Mouse (Mus musculus) midbrain, postnatal 0 days (tissue): ENCODE results near the gene Rpl23. TPM values are rescaled to one million over a fixed set of nuclear protein-coding genes. Genes with fewer than 3 reads are reported as not detected.
"Not testable (repeated sequence)": the region's sequence is repeated elsewhere in the genome, so short reads cannot be mapped to it uniquely, and the experiment has no call there.

ENCODE experiments used
- ATAC-seq: fragments of 200-750 bp; cut with Nextera tagmentation; 2 replicates; pipeline ENCODE4 v1.8.0; 2017; ENCODE audit warnings: moderate number of reproducible peaks, mild to moderate bottlenecking, moderate TSS enrichment, moderate library complexity; ENCODE audit not compliant: low FRiP score
- DNase-seq: peaks from one replicate; pipeline ENCODE4 v3.0.0-alpha.2; 2015; ENCODE audit warnings: low spot score
- H3K27ac ChIP-seq: fragments of 300-500 bp; sonication (generic); 2 replicates; pipeline ENCODE4 v1.5.1; 2014; ENCODE audit warnings: low read depth, mild to moderate bottlenecking, low read length, mixed read lengths
- H3K27me3 ChIP-seq: fragments of 300-500 bp; sonication (generic); 2 replicates; pipeline ENCODE4 v1.6.1; 2014; ENCODE audit warnings: low read length, control low read depth, mixed read lengths; ENCODE audit not compliant: insufficient read depth
- H3K36me3 ChIP-seq: fragments of 300-500 bp; sonication (generic); 2 replicates; pipeline ENCODE4 v1.6.1; 2014; ENCODE audit warnings: low read length, control low read depth, mixed read lengths; ENCODE audit not compliant: insufficient read depth
- H3K4me1 ChIP-seq: fragments of 300-500 bp; sonication (generic); 2 replicates; pipeline ENCODE4 v1.6.1; 2014; ENCODE audit warnings: mild to moderate bottlenecking, control low read depth, antibody characterized with exemption, low read length, mixed read lengths; ENCODE audit not compliant: insufficient read depth
- H3K4me2 ChIP-seq: fragments of 300-500 bp; sonication (generic); 2 replicates; pipeline ENCODE4 v1.6.1; 2014; ENCODE audit warnings: low read depth, mild to moderate bottlenecking, low read length, mixed read lengths; ENCODE audit not compliant: poor library complexity, severe bottlenecking
- H3K4me3 ChIP-seq: fragments of 300-500 bp; sonication (generic); 2 replicates; pipeline ENCODE4 v1.5.1; 2014; ENCODE audit warnings: low read depth, mild to moderate bottlenecking, low read length, moderate library complexity
- H3K9ac ChIP-seq: fragments of 300-500 bp; sonication (generic); replicated peaks from 2 replicates; pipeline ENCODE4 v1.6.1; 2014; ENCODE audit warnings: mild to moderate bottlenecking, low read length, moderate library complexity, mixed read lengths; ENCODE audit not compliant: poor library complexity, severe bottlenecking
- H3K9me3 ChIP-seq: fragments of 300-500 bp; sonication (generic); 2 replicates; pipeline ENCODE4 v1.6.1; 2016; ENCODE audit warnings: low read length, control low read depth
- CTCF ChIP-seq: IDR thresholded peaks from 2 replicates; pipeline ENCODE4 v1.5.1; 2016; ENCODE audit warnings: antibody characterized with exemption, mild to moderate bottlenecking
- WGBS: fragments of 180-500 bp; shearing (Covaris S2); extraction: QIAGEN DNeasy Blood & Tissue Kit; methylation state at CpG from one replicate; pipeline ENCODE4 v1.1.7; 2014; 5-methylcytosine and 5-hydroxymethylcytosine counted together
- polyA plus RNA-seq: library from polyadenylated mRNA; unstranded; fragments of >200 nt; fragmentation: Nextera tagmentation; extraction: Ambion mirVana; gene quantifications from 2 replicates; pipeline ENCODE4 v1.2.1, GENCODE M21; 2015
- total RNA-seq: library from RNA; depleted of rRNA; stranded (reverse); fragments of >200 nt; gene quantifications from 2 replicates; pipeline ENCODE4 v1.2.3, GENCODE M21; 2014

Gene Rpl23
- total and polyA plus RNA-seq, 2 experiments from 2014 or later: 177 to 329 TPM

GRCm38 (mm10) chr11:97739155-97739554, 43.1 kb downstream of the Rpl23 start:
- no peak for ATAC-seq
- no peak overlapping the region for H3K4me2 ChIP-seq

GRCm38 (mm10) chr11:97738703-97739102, 43.5 kb downstream of the Rpl23 start:
- H3K4me1 ChIP-seq: peaks cover 17% of the 10 kb centered on the region
- no peak overlapping the region for H3K9ac ChIP-seq
- H3K36me3 ChIP-seq: no peaks in the 10 kb centered on the region
- no peak overlapping the region for H3K27ac ChIP-seq
- H3K27me3 ChIP-seq: no peaks in the 10 kb centered on the region
- peak; percentile 56 for TF ChIP-seq CTCF
- DNase-seq (no peak), ATAC-seq (no peak)
- WGBS: 68% methylated on average over 6 of the region's 6 CpGs
- H3K4me3 ChIP-seq: no peak overlapping the region
- H3K4me2 ChIP-seq: no peak overlapping the region
- no peaks in the 10 kb centered on the region for H3K9me3 ChIP-seq

More at GRCm38 (mm10) chr11:97739155-97739554, 43.1 kb downstream of the Rpl23 start:
- Histone ChIP-seq H3K27ac (no peak overlapping the region), H3K9me3 (no peaks in the 10 kb centered on the region), H3K27me3 (no peaks in the 10 kb centered on the region), H3K9ac (no peak overlapping the region), H3K4me3 (no peak overlapping the region), H3K36me3 (no peaks in the 10 kb centered on the region), H3K4me1 (peaks cover 17% of the 10 kb centered on the region)
- 87% methylated on average over 3 of the region's 3 CpGs for WGBS
- peak; percentile 34 for TF ChIP-seq CTCF
- DNase-seq: no peak

GRCm38 (mm10) chr11:97737600-97737999, 44.6 kb downstream of the Rpl23 start:
- Histone ChIP-seq H3K27ac (no peak overlapping the region), H3K36me3 (no peaks in the 10 kb centered on the region; the same call in 1 of the 2 replicates), H3K4me1 (peaks cover 6% of the 10 kb centered on the region), H3K9ac (no peak overlapping the region), H3K4me2 (no peak overlapping the region), H3K9me3 (no peaks in the 10 kb centered on the region), H3K27me3 (no peaks in the 10 kb centered on the region), H3K4me3 (no peak overlapping the region)
- ATAC-seq: no peak
- 57% methylated on average over 4 of the region's 4 CpGs for WGBS
- TF ChIP-seq CTCF: no peak
- no peak for DNase-seq

GRCm38 (mm10) chr11:97736645-97737044, 45.6 kb downstream of the Rpl23 start:
- Histone ChIP-seq H3K36me3 (peaks cover 6% of the 10 kb centered on the region), H3K27me3 (no peaks in the 10 kb centered on the region), H3K4me1 (no peaks in the 10 kb centered on the region; the same call in 1 of the 2 replicates), H3K27ac (no peak overlapping the region), H3K4me2 (no peak overlapping the region), H3K9ac (no peak overlapping the region), H3K9me3 (no peaks in the 10 kb centered on the region), H3K4me3 (no peak overlapping the region)
- no peak for TF ChIP-seq CTCF
- ATAC-seq (no peak), DNase-seq (no peak)
- 86% methylated on average over 5 of the region's 5 CpGs for WGBS

- peaks cover 18% of the 10 kb centered on the region for H3K36me3 ChIP-seq
- H3K27me3 ChIP-seq, H3K4me1 ChIP-seq, DNase-seq, H3K4me3 ChIP-seq, H3K27ac ChIP-seq, H3K9ac ChIP-seq, H3K9me3 ChIP-seq, ATAC-seq, H3K4me2 ChIP-seq: not testable (repeated sequence)
- WGBS: 86% methylated on average over 5 of the region's 5 CpGs
Measured at GRCm38 (mm10) chr11:97734810-97735209, 47.4 kb downstream of the Rpl23 start.

GRCm38 (mm10) chr11:97733689-97734088, 48.5 kb downstream of the Rpl23 start:
- ATAC-seq (no peak), DNase-seq (no peak)
- no peak for TF ChIP-seq CTCF
- no peaks in the 10 kb centered on the region for H3K27me3 ChIP-seq
- H3K4me3 ChIP-seq: no peak overlapping the region
- no peaks in the 10 kb centered on the region for H3K9me3 ChIP-seq
- H3K27ac ChIP-seq: no peak overlapping the region
- H3K4me2 ChIP-seq: no peak overlapping the region
- no peaks in the 10 kb centered on the region for H3K4me1 ChIP-seq
- H3K36me3 ChIP-seq: peaks cover 25% of the 10 kb centered on the region
- WGBS: 60% methylated on average over 10 of the region's 10 CpGs
- H3K9ac ChIP-seq: no peak overlapping the region
